Mouse (Mus musculus) liver, embryonic 14.5 days (tissue): ENCODE results near the gene Pak1ip1.
"Not testable (repeated sequence)": the region's sequence is repeated elsewhere in the genome, so short reads cannot be mapped to it uniquely, and the experiment has no call there.

ENCODE experiments used
- CTCF ChIP-seq: IDR thresholded peaks from 2 replicates; pipeline ENCODE4 v1.5.1; 2016; ENCODE audit warnings: antibody characterized with exemption, low read depth, control low read depth
- EP300 ChIP-seq: IDR thresholded peaks from 2 replicates; pipeline ENCODE4 v1.6.1; 2016; ENCODE audit warnings: antibody characterized with exemption, low read depth

DNA sequence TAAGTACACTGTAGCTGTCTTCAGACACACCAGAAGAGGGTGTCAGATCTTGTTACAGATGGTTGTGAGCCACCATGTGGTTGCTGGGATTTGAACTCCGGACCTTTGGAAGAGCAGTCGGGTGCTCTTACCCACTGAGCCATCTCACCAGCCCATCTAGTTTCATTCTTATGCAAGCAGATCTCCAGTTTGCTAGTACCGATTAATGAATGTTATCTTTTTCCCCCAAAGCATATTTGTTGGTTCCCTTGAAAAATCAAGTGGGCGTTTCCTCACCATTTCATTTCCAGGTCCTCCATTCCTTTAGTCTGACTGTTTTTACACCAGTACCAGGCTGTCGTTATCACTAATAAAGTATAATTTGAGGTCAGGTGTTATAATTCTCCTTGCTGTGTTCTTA, 2.3 kb upstream of the Pak1ip1 start:
- TF ChIP-seq EP300, CTCF: not testable (repeated sequence)
